Mouse (Mus musculus) liver, embryonic 12.5 days (tissue): ENCODE results near the gene Tgfbr1. TPM values are rescaled to one million over a fixed set of nuclear protein-coding genes. Genes with fewer than 3 reads are reported as not detected.

ENCODE experiments used
- polyA plus RNA-seq: library from polyadenylated mRNA; unstranded; fragments of >200 nt; fragmentation: Nextera tagmentation; extraction: Ambion mirVana; gene quantifications from 2 replicates; pipeline ENCODE4 v1.2.1, GENCODE M21; 2016

Tgfbr1 gene
- polyA plus RNA-seq, 1 experiment from 2014 or later = 10.5 TPM

Other genes starting within 250 kb of the Tgfbr1 start
- 0.14 and 0.33 TPM in 2 replicates for gene Col15a1, start 145.1 kb upstream of the Tgfbr1 start, polyA plus RNA-seq
- gene Alg2, start 121.1 kb downstream of the Tgfbr1 start, polyA plus RNA-seq = 25.3 and 26.0 TPM in 2 replicates
- 262 and 268 TPM in 2 replicates for gene Sec61b, start 121.4 kb downstream of the Tgfbr1 start, polyA plus RNA-seq